Comparison of ENCODE assay signal across 13 mouse cellular contexts in genomic region chr9:42964366-42964765, GRCm38 (mm10). TPM values are rescaled to one million over a fixed set of nuclear protein-coding genes. Genes with fewer than 3 reads are reported as not detected.
A peak's percentile ranks its signal among the peaks of the same experiment; 100 is the strongest.
DNase-seq lines count a peak whose midpoint lies in the region; ATAC-seq and TF ChIP-seq lines count a peak whose summit lies in the region.
"Had no signal": no experiment of that assay in that cellular context is flagged by ENCODE, and none has a peak within 500 bp of the region (broad histone marks: within the 10 kb centered on the region; RNA-seq: fewer than 3 reads in every experiment).

No protein-coding gene starts in this region.

- no peak overlapping the region for H3K9ac ChIP-seq in limb, embryonic 15.5 days
- no peak overlapping the region for H3K9ac ChIP-seq in heart, embryonic 11.5 days (ENCODE audit: low read depth, low read length)
- H3K9ac ChIP-seq: liver, embryonic 14.5 days had no signal

- no peak overlapping the region for H3K4me3 ChIP-seq in layer of hippocampus, adult 2 months
- H3K4me3 ChIP-seq in limb, embryonic 15.5 days, result no peak overlapping the region
- no peak overlapping the region for H3K4me3 ChIP-seq in heart, embryonic 11.5 days (ENCODE audit: low read depth, low read length)

- H3K27me3 ChIP-seq in limb, embryonic 15.5 days, result no peaks in the 10 kb centered on the region
- no peaks in the 10 kb centered on the region for H3K27me3 ChIP-seq in heart, embryonic 11.5 days (ENCODE audit: control insufficient read depth, insufficient read depth, low read length)

- no peak overlapping the region for H3K4me2 ChIP-seq in limb, embryonic 15.5 days
- no peak overlapping the region for H3K4me2 ChIP-seq in heart, embryonic 11.5 days

- intact Hi-C loops in gastrocnemius, postnatal 36 days (cut with DNase I), result no loop called here

- TF ChIP-seq CTCF in layer of hippocampus, adult 2 months (conservative IDR thresholded peaks at IDR 0.05), result no peak

- 58% methylated on average over 12 of the region's 12 CpGs for WGBS in limb, embryonic 15.5 days
- 90% methylated on average over 12 of the region's 12 CpGs for WGBS in heart, embryonic 11.5 days (ENCODE audit: insufficient replicate concordance)

- peak overlapping the region; percentile 78 for H3K27ac ChIP-seq in layer of hippocampus, adult 2 months
- peak overlapping the region; percentile 40; the same call in 1 of the 2 replicates for H3K27ac ChIP-seq in limb, embryonic 15.5 days
- no peak overlapping the region for H3K27ac ChIP-seq in heart, embryonic 11.5 days (ENCODE audit: low read depth, low read length)
- H3K27ac ChIP-seq: liver, embryonic 14.5 days had no signal

- peaks cover 25% of the 10 kb centered on the region for H3K36me3 ChIP-seq in limb, embryonic 15.5 days
- peaks cover 2% of the 10 kb centered on the region; the same call in 1 of the 2 replicates for H3K36me3 ChIP-seq in heart, embryonic 11.5 days (ENCODE audit: control insufficient read depth, insufficient read depth, low read length)

- no peak for ATAC-seq in limb, embryonic 15.5 days (ENCODE audit: insufficient number of reproducible peaks, low FRiP score, low TSS enrichment, low read depth)
- ATAC-seq in heart, embryonic 11.5 days (replicated peaks; ENCODE audit: insufficient number of reproducible peaks, low FRiP score, low TSS enrichment), result no peak
- ATAC-seq: intestine, postnatal 0 days had no signal

- peaks cover 2% of the 10 kb centered on the region; the same call in 1 of the 2 replicates for H3K4me1 ChIP-seq in limb, embryonic 15.5 days
- H3K4me1 ChIP-seq in heart, embryonic 11.5 days (ENCODE audit: control insufficient read depth, insufficient read depth, low read length), result no peaks in the 10 kb centered on the region

- H3K9me3 ChIP-seq in limb, embryonic 15.5 days, result no peaks in the 10 kb centered on the region
- H3K9me3 ChIP-seq in heart, embryonic 11.5 days (replicated peaks; ENCODE audit: control insufficient read depth, low read length), result no peaks in the 10 kb centered on the region

- peak; percentile 89 to 93 for DNase-seq in cerebellum, postnatal 10 days
- DNase-seq in cerebellum, adult 11-12 months, result no peak
- peak; percentile 40 for DNase-seq in gastrocnemius, postnatal 10 days
- no peak for DNase-seq in gastrocnemius, postnatal 36 days
- DNase-seq in layer of hippocampus, adult 2 months (ENCODE audit: low spot score in 2 of 2), result peak; percentile 44 to 61
- DNase-seq in natural killer cell, adult 2 months (ENCODE audit: low spot score in 2 of 2), result no peak
- DNase-seq: adrenal gland, postnatal 36 days; heart, adult 18-20 months; heart, postnatal 36 days had no signal

RNA-seq across cellular contexts. Expression of gene Grik4, which starts 20.1 kb away (rescaled TPM):
- under 1 TPM; 0.52 to 0.56 TPM for total RNA-seq in gastrocnemius, postnatal 10 days (2021)
- under 1 TPM in 1 of 2 experiments, not detected in 1; 0.17 TPM for total RNA-seq in gastrocnemius, postnatal 36 days (2021)
- 10 to 100 TPM; 53.0 to 63.2 TPM for total RNA-seq in layer of hippocampus, adult 2 months (2021)
- polyA plus RNA-seq in limb, embryonic 15.5 days (2015; fragmentation: Nextera tagmentation; extraction: Ambion mirVana), result 1.1 and 1.4 TPM in 2 replicates
- polyA plus RNA-seq in heart, embryonic 11.5 days (2014; fragmentation: Nextera tagmentation; extraction: Ambion mirVana), result 0.34 and 0.43 TPM in 2 replicates

Comparison
In these comparisons a context has a peak if more than half of its experiments do, and no peak if none do; other contexts are left out.
1. DNase-seq: peak in cerebellum, postnatal 10 days (2 of 2), gastrocnemius, postnatal 10 days (single experiment) and layer of hippocampus, adult 2 months (2 of 2); none in cerebellum, adult 11-12 months (single experiment), gastrocnemius, postnatal 36 days (0 of 2) and natural killer cell, adult 2 months (0 of 2).
2. RNA of gene Grik4, which starts 20.1 kb away (total RNA-seq): 53.0 to 63.2 TPM in layer of hippocampus, adult 2 months; 0.52 to 0.56 TPM in gastrocnemius, postnatal 10 days and 0.17 TPM in gastrocnemius, postnatal 36 days; every median in the first group is over 10 times any median in the second.